Mouse (Mus musculus) embryonic facial prominence, embryonic 14.5 days (tissue): Measurements from ENCODE around the gene Olfm1. TPM values are rescaled to one million over a fixed set of nuclear protein-coding genes. Genes with fewer than 3 reads are reported as not detected.

Experiments used
- ATAC-seq: fragments of 200-750 bp; cut with Nextera tagmentation; 2 replicates; pipeline ENCODE4 v1.8.0; 2017; ENCODE audit warnings: low read depth, moderate number of reproducible peaks, moderate TSS enrichment
- DNase-seq: peaks from one replicate; pipeline ENCODE4 v3.0.0-alpha.2; 2015; ENCODE audit warnings: low spot score
- H3K27ac ChIP-seq: fragments of 300-500 bp; sonication (generic); replicated peaks from 2 replicates; pipeline ENCODE4 v1.5.1; 2014; ENCODE audit warnings: low read depth, mild to moderate bottlenecking, low read length, moderate library complexity
- H3K27me3 ChIP-seq: fragments of 300-500 bp; sonication (generic); replicated peaks from 2 replicates; pipeline ENCODE4 v1.6.1; 2014; ENCODE audit warnings: low read length; ENCODE audit not compliant: control insufficient read depth, insufficient read depth
- H3K36me3 ChIP-seq: fragments of 300-500 bp; sonication (generic); 2 replicates; pipeline ENCODE4 v1.6.1; 2014; ENCODE audit warnings: low read length, mixed read lengths; ENCODE audit not compliant: control insufficient read depth, insufficient read depth
- H3K4me1 ChIP-seq: fragments of 300-500 bp; sonication (generic); 2 replicates; pipeline ENCODE4 v1.6.1; 2014; ENCODE audit warnings: antibody characterized with exemption, low read length; ENCODE audit not compliant: control insufficient read depth, insufficient read depth
- H3K4me2 ChIP-seq: fragments of 300-500 bp; sonication (generic); 2 replicates; pipeline ENCODE4 v1.6.1; 2014; ENCODE audit warnings: low read depth, mild to moderate bottlenecking, low read length, moderate library complexity, mixed read lengths
- H3K4me3 ChIP-seq: fragments of 300-500 bp; sonication (generic); 2 replicates; pipeline ENCODE4 v1.5.1; 2014; ENCODE audit warnings: low read depth, mild to moderate bottlenecking, low read length
- H3K9ac ChIP-seq: fragments of 300-500 bp; sonication (generic); 2 replicates; pipeline ENCODE4 v1.6.1; 2014; ENCODE audit warnings: low read depth, mild to moderate bottlenecking, low read length, moderate library complexity, mixed read lengths
- H3K9me3 ChIP-seq: fragments of 300-500 bp; sonication (generic); 2 replicates; pipeline ENCODE4 v1.6.1; 2016; ENCODE audit warnings: low read length; ENCODE audit not compliant: control insufficient read depth
- WGBS: fragments of 180-500 bp; shearing (Covaris S2); extraction: QIAGEN DNeasy Blood & Tissue Kit; methylation state at CpG from one replicate; pipeline ENCODE4 v1.1.7; 2014; 5-methylcytosine and 5-hydroxymethylcytosine counted together
- polyA plus RNA-seq: library from polyadenylated mRNA; unstranded; fragments of >200 nt; fragmentation: Nextera tagmentation; extraction: Ambion mirVana; gene quantifications from 2 replicates; pipeline ENCODE4 v1.2.1, GENCODE M21; 2014

The Olfm1 gene
- polyA plus RNA-seq, 1 experiment from 2014 or later = 46.1 TPM

- no peaks in the 10 kb centered on the region for H3K36me3 ChIP-seq
- DNase-seq (no peak), ATAC-seq (no peak)
- WGBS = 58% methylated on average over 8 of the region's 8 CpGs
- no peaks in the 10 kb centered on the region for H3K9me3 ChIP-seq
- H3K4me3 ChIP-seq = no peak overlapping the region
- H3K4me2 ChIP-seq = no peak overlapping the region
- H3K9ac ChIP-seq = no peak overlapping the region
- H3K27me3 ChIP-seq = no peaks in the 10 kb centered on the region
- no peak overlapping the region for H3K27ac ChIP-seq
- H3K4me1 ChIP-seq = no peaks in the 10 kb centered on the region
Measured at GRCm38 (mm10) chr2:28165570-28165969, 27.2 kb upstream of the Olfm1 start.

- WGBS = 64% methylated on average over 12 of the region's 12 CpGs
- Histone ChIP-seq H3K27ac (no peak overlapping the region), H3K4me3 (no peak overlapping the region), H3K4me1 (no peaks in the 10 kb centered on the region), H3K36me3 (no peaks in the 10 kb centered on the region), H3K4me2 (no peak overlapping the region), H3K27me3 (no peaks in the 10 kb centered on the region), H3K9me3 (no peaks in the 10 kb centered on the region), H3K9ac (no peak overlapping the region)
- DNase-seq (no peak), ATAC-seq (no peak)
Measured at GRCm38 (mm10) chr2:28169336-28169735, 23.5 kb upstream of the Olfm1 start.

GRCm38 (mm10) chr2:28171962-28172361, 20.8 kb upstream of the Olfm1 start:
- no peak for ATAC-seq
- WGBS = 73% methylated on average over 6 of the region's 6 CpGs
- no peak overlapping the region for H3K4me2 ChIP-seq

GRCm38 (mm10) chr2:28173225-28174141, 19.3 kb upstream of the Olfm1 start:
- Histone ChIP-seq H3K9ac (no peak overlapping the region), H3K27ac (no peak overlapping the region), H3K4me1 (no peaks in the 10 kb centered on the region), H3K36me3 (no peaks in the 10 kb centered on the region), H3K4me3 (no peak overlapping the region), H3K9me3 (no peaks in the 10 kb centered on the region), H3K4me2 (no peak overlapping the region), H3K27me3 (no peaks in the 10 kb centered on the region)
- DNase-seq (no peak), ATAC-seq (no peak)
- whole genome bisulfite sequencing = 74% methylated on average over 11 of the region's 11 CpGs

More at GRCm38 (mm10) chr2:28171962-28172361, 20.8 kb upstream of the Olfm1 start:
- no peak for DNase-seq
- Histone ChIP-seq H3K9ac (no peak overlapping the region), H3K4me3 (no peak overlapping the region), H3K27ac (no peak overlapping the region), H3K36me3 (no peaks in the 10 kb centered on the region), H3K9me3 (no peaks in the 10 kb centered on the region), H3K27me3 (no peaks in the 10 kb centered on the region), H3K4me1 (no peaks in the 10 kb centered on the region)

- Histone ChIP-seq H3K4me3 (no peak overlapping the region), H3K27ac (no peak overlapping the region), H3K27me3 (no peaks in the 10 kb centered on the region), H3K9me3 (no peaks in the 10 kb centered on the region), H3K9ac (no peak overlapping the region), H3K4me2 (no peak overlapping the region), H3K36me3 (no peaks in the 10 kb centered on the region), H3K4me1 (no peaks in the 10 kb centered on the region)
- DNase-seq (no peak), ATAC-seq (no peak)
- WGBS = 71% methylated on average over 3 of the region's 3 CpGs
Measured at GRCm38 (mm10) chr2:28174441-28174840, 18.4 kb upstream of the Olfm1 start.

GRCm38 (mm10) chr2:28178600-28178999, 14.2 kb upstream of the Olfm1 start:
- no peak overlapping the region for H3K4me2 ChIP-seq
- H3K9ac ChIP-seq = no peak overlapping the region
- H3K4me3 ChIP-seq = no peak overlapping the region
- no peaks in the 10 kb centered on the region for H3K4me1 ChIP-seq
- 76% methylated on average over 5 of the region's 6 CpGs for WGBS
- no peaks in the 10 kb centered on the region for H3K9me3 ChIP-seq
- H3K27me3 ChIP-seq = no peaks in the 10 kb centered on the region
- ATAC-seq = no peak
- no peak overlapping the region for H3K27ac ChIP-seq
- no peak for DNase-seq
- H3K36me3 ChIP-seq = no peaks in the 10 kb centered on the region

GRCm38 (mm10) chr2:28180053-28180452, 12.7 kb upstream of the Olfm1 start:
- no peak overlapping the region for H3K4me3 ChIP-seq
- ATAC-seq = no peak
- 74% methylated on average over 3 of the region's 3 CpGs for WGBS
- H3K4me2 ChIP-seq = no peak overlapping the region
- H3K9ac ChIP-seq = no peak overlapping the region
- H3K36me3 ChIP-seq = no peaks in the 10 kb centered on the region
- H3K27me3 ChIP-seq = no peaks in the 10 kb centered on the region
- no peaks in the 10 kb centered on the region for H3K4me1 ChIP-seq
- no peak for DNase-seq
- H3K9me3 ChIP-seq = 0 out of 2 replicates have a peak, but pooled peaks cover 4% of the 10 kb centered on the region
- no peak overlapping the region for H3K27ac ChIP-seq

GRCm38 (mm10) chr2:28188398-28188944, 4.3 kb upstream of the Olfm1 start:
- Histone ChIP-seq H3K9me3 (0 out of 2 replicates have a peak, but pooled peaks cover 4% of the 10 kb centered on the region), H3K4me3 (no peak overlapping the region), H3K27ac (no peak overlapping the region), H3K27me3 (peaks cover 15% of the 10 kb centered on the region), H3K36me3 (no peaks in the 10 kb centered on the region), H3K4me1 (peaks cover 4% of the 10 kb centered on the region), H3K4me2 (no peak overlapping the region), H3K9ac (no peak overlapping the region)
- ATAC-seq (no peak), DNase-seq (no peak)
- WGBS = 42% methylated on average over 8 of the region's 8 CpGs
